Mouse (Mus musculus) embryonic fibroblast, embryonic 13.5 days (primary cell): ENCODE data around the gene Defa21.
"Not testable (repeated sequence)": the region's sequence is repeated elsewhere in the genome, so short reads cannot be mapped to it uniquely, and the experiment has no call there.

Experiments
- CTCF ChIP-seq: IDR thresholded peaks from 2 replicates; pipeline ENCODE4 v1.5.1; 2011; ENCODE audit warnings: mild to moderate bottlenecking, control low read depth, low read length, moderate library complexity, borderline replicate concordance; ENCODE audit not compliant: insufficient read depth
- POLR2A ChIP-seq: IDR thresholded peaks from 2 replicates; pipeline ENCODE4 v1.6.1; 2011; ENCODE audit warnings: low read depth, mild to moderate bottlenecking, control low read depth, low read length, moderate library complexity

DNA sequence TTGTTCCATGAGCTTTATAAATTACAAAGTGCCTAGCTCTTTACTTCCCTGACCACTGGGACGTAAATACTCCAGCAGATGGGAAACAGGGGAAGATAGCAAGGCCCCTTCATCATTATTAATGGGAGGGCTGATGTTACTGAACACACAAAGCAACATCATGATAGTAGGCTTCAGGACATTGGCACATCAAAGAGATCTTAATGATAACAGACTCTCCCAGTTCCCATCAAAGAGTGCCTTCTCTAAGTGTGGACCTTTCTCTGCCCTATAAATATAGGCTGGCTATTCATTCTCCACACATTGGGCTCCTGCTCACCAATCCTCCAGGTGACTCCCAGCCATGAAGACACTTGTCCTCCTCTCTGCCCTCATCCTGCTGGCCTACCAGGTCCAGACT lies at the start of gene Defa21:
- TF ChIP-seq CTCF, POLR2A: not testable (repeated sequence)
